Mouse (Mus musculus): Measurements from ENCODE around the gene Them5. TPM values are rescaled to one million over a fixed set of nuclear protein-coding genes. Genes with fewer than 3 reads are reported as not detected.

The Them5 gene
- polyA plus RNA-seq, 1 experiment from 2014 or later = not detected

DNA sequence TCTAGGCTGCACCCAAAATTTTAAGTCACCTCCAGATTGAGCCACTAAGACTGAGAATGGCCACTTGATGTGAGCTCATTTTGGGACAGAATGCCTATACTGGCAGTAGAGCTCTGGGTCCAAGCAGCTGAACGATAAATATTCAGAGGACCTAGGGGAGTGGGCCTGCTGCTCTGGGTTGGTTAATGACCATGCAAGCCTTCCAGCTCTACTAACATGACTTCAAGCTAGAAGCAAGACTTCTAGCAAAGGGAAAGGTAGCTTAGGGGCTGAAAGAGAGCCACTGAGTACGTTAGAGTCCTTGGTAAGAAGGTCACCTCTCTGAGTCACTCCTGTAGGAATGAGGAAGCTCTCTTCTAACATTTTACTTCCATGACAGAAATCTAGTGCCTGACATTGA, 50.2 kb downstream of the Them5 start:
- Histone ChIP-seq H3K27me3 (ENCODE audit: insufficient read depth, poor library complexity, severe bottlenecking) (peaks cover 7% of the 10 kb centered on the region), H3K27ac (no peak overlapping the region), H3K9me3 (no peaks in the 10 kb centered on the region), H3K36me3 (no peaks in the 10 kb centered on the region), H3K4me3 (no peak overlapping the region), H3K4me1 (replicated peaks) (0 out of 2 replicates have a peak, but pooled peaks cover 3% of the 10 kb centered on the region)
- WGBS = 86% methylated on average over 2 of the region's 2 CpGs
- no peak for DNase-seq (ENCODE audit: low spot score)

DNA sequence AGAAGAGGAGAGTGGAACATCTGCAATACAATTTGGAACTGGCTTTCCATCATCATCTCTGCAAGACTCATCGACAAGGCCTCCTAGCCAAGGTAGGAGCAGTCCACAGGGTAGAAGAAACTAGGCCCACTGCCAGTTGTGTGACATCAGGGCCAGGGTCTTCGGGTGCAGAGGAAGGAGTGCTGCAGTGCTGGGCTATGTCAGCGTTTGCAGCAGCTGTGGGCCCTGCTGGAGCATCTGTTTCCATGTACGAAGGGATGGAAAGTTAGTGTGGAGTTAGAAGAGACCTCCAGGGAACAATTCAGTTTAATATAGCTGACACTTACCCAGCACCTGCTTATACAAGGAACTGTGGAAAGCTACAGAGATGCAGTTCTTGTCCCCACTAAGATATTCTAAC, 51.1 kb downstream of the Them5 start:
- H3K27ac ChIP-seq = no peak overlapping the region
- no peak for DNase-seq (ENCODE audit: low spot score)
- WGBS = 78% methylated on average over 4 of the region's 4 CpGs
- no peaks in the 10 kb centered on the region for H3K36me3 ChIP-seq
- peaks cover 17% of the 10 kb centered on the region for H3K27me3 ChIP-seq (ENCODE audit: insufficient read depth, poor library complexity, severe bottlenecking)
- H3K9me3 ChIP-seq = no peaks in the 10 kb centered on the region
- no peak overlapping the region for H3K4me3 ChIP-seq
- 0 out of 2 replicates have a peak, but pooled peaks cover 3% of the 10 kb centered on the region for H3K4me1 ChIP-seq (replicated peaks)

GRCm38 (mm10) chr3:94396336-94396735, 54.4 kb downstream of the Them5 start:
- Histone ChIP-seq H3K36me3 (no peaks in the 10 kb centered on the region), H3K4me1 (replicated peaks) (peaks cover 24% of the 10 kb centered on the region), H3K9me3 (no peaks in the 10 kb centered on the region), H3K27me3 (ENCODE audit: insufficient read depth, poor library complexity, severe bottlenecking) (peaks cover 38% of the 10 kb centered on the region), H3K27ac (no peak overlapping the region), H3K4me3 (no peak overlapping the region)
- no peak for DNase-seq (ENCODE audit: low spot score)
- WGBS = 78% methylated on average over 1 of the region's 1 CpGs

DNA sequence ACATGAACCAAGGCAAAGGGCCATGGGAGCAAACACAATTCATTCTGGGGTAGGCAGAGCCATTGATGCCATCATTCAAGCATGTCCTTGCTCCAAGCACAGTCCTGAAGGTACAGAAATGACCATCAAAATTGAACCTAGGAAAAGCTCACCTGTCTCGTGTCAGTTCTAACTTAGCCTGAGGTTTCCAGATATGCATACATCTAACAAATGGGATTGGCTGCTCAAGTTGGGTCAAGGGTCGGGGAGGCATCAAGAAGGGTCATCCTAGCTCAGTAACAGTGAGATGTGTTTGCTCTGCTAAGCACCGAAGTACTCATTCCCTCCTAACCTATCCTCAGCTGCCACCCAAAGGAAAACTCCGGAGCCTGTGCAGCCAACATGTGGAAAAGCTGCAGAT, 55.0 kb downstream of the Them5 start:
- H3K27ac ChIP-seq = no peak overlapping the region
- WGBS = 89% methylated on average over 4 of the region's 4 CpGs
- no peak for DNase-seq (ENCODE audit: low spot score)
- no peak overlapping the region for H3K4me3 ChIP-seq
- H3K36me3 ChIP-seq = no peaks in the 10 kb centered on the region
- peaks cover 24% of the 10 kb centered on the region for H3K4me1 ChIP-seq (replicated peaks)
- H3K9me3 ChIP-seq = no peaks in the 10 kb centered on the region
- H3K27me3 ChIP-seq (ENCODE audit: insufficient read depth, poor library complexity, severe bottlenecking) = peaks cover 43% of the 10 kb centered on the region

Other genes starting within 250 kb of the Them5 start
- not detected in 2 replicates for gene Gm10696, start 163.9 kb upstream of the Them5 start, polyA plus RNA-seq (2016; fragmentation: Nextera tagmentation; extraction: Ambion mirVana)
- not detected in 2 replicates for gene Gm5286, start 145.4 kb upstream of the Them5 start, polyA plus RNA-seq (2016; fragmentation: Nextera tagmentation; extraction: Ambion mirVana)
- gene Gm4778, start 78.1 kb upstream of the Them5 start, polyA plus RNA-seq (2016; fragmentation: Nextera tagmentation; extraction: Ambion mirVana) = not detected in 2 replicates
- 8.6 and 9.8 TPM in 2 replicates for gene Them4, start 32.0 kb upstream of the Them5 start, polyA plus RNA-seq (2016; fragmentation: Nextera tagmentation; extraction: Ambion mirVana)
- gene C2cd4d, start 20.3 kb downstream of the Them5 start, polyA plus RNA-seq (2016; fragmentation: Nextera tagmentation; extraction: Ambion mirVana) = 0.32 and 1.2 TPM in 2 replicates
- gene Rorc, start 30.7 kb downstream of the Them5 start, polyA plus RNA-seq (2016; fragmentation: Nextera tagmentation; extraction: Ambion mirVana) = 0.13 and 0.30 TPM in 2 replicates
- gene Lingo4, start 56.4 kb downstream of the Them5 start, polyA plus RNA-seq (2016; fragmentation: Nextera tagmentation; extraction: Ambion mirVana) = 0.66 and 1.2 TPM in 2 replicates
- 39.6 and 46.1 TPM in 2 replicates for gene Tdrkh, start 71.2 kb downstream of the Them5 start, polyA plus RNA-seq (2016; fragmentation: Nextera tagmentation; extraction: Ambion mirVana)
- gene Mrpl9, start 101.2 kb downstream of the Them5 start, polyA plus RNA-seq (2016; fragmentation: Nextera tagmentation; extraction: Ambion mirVana) = 71.3 and 73.4 TPM in 2 replicates
- gene Oaz3, start 101.8 kb downstream of the Them5 start, polyA plus RNA-seq (2016; fragmentation: Nextera tagmentation; extraction: Ambion mirVana) = 0.26 and 0.98 TPM in 2 replicates
- gene Celf3, start 136.2 kb downstream of the Them5 start, polyA plus RNA-seq (2016; fragmentation: Nextera tagmentation; extraction: Ambion mirVana) = 69.3 and 136 TPM in 2 replicates
- 6.5 and 19.3 TPM in 2 replicates for gene Riiad1, start 138.2 kb downstream of the Them5 start, polyA plus RNA-seq (2016; fragmentation: Nextera tagmentation; extraction: Ambion mirVana)
- gene Snx27, start 240.6 kb downstream of the Them5 start, polyA plus RNA-seq (2016; fragmentation: Nextera tagmentation; extraction: Ambion mirVana) = 43.0 and 45.5 TPM in 2 replicates